Comparison of ENCODE assay signal across 8 mouse cellular contexts in the genomic region with DNA sequence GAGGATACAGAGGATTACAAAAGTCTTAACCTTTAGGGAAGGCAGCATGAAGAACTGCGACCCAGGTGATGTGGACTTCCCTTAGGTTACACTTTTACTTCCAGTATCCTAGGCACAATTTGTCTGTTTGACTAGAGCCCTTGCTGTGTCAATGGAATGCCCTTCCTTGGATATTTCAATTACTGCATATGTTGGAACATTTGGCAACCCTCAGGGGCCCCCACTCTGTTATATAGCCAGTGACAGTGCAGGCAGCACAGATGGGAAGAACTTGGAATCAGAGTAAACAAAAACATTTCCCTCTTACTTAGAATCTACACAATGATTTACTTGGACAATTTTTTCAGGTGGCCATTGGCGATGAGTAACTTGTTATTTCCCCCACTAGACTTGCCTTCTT.
"Had no signal": no experiment of that assay in that cellular context is flagged by ENCODE, and none has a peak within 500 bp of the region (broad histone marks: within the 10 kb centered on the region; RNA-seq: fewer than 3 reads in every experiment).

No protein-coding gene starts in this region.

- DNase-seq: kidney, adult 8-10 months; kidney, postnatal 25 days; liver; lung, adult 18-20 months; retina, postnatal 1 day; right cerebral cortex, postnatal 14 days; thymus, adult 2 months; thymus, postnatal 36 days had no signal
